ENCODE assay signal across 18 mouse cellular contexts in genomic region chr3:38045989-38046388, GRCm38 (mm10).
DNase-seq lines count a peak whose midpoint lies in the region; ATAC-seq and TF ChIP-seq lines count a peak whose summit lies in the region.
"Had no signal": no experiment of that assay in that cellular context is flagged by ENCODE, and none has a peak within 500 bp of the region (broad histone marks: within the 10 kb centered on the region; RNA-seq: fewer than 3 reads in every experiment).

No protein-coding gene starts in this region.

- no peaks in the 10 kb centered on the region for H3K36me3 ChIP-seq in hindbrain, postnatal 0 days (ENCODE audit: insufficient read depth, low read length)
- H3K36me3 ChIP-seq in hindbrain, embryonic 14.5 days (replicated peaks; ENCODE audit: control insufficient read depth, insufficient read depth) = no peaks in the 10 kb centered on the region
- H3K36me3 ChIP-seq in midbrain, postnatal 0 days (ENCODE audit: insufficient read depth, low read length) = no peaks in the 10 kb centered on the region
- no peaks in the 10 kb centered on the region for H3K36me3 ChIP-seq in midbrain, embryonic 10.5 days
- H3K36me3 ChIP-seq in neural tube, embryonic 15.5 days = no peaks in the 10 kb centered on the region
- H3K36me3 ChIP-seq: embryonic facial prominence, embryonic 15.5 days; forebrain, embryonic 10.5 days; heart, embryonic 13.5 days had no signal

- no peak for TF ChIP-seq CTCF in hindbrain, postnatal 0 days (IDR thresholded peaks at IDR 0.05; ENCODE audit: low read depth)
- no peak for TF ChIP-seq CTCF in midbrain, postnatal 0 days (IDR thresholded peaks at IDR 0.05)

- ATAC-seq in hindbrain, postnatal 0 days = no peak
- no peak for ATAC-seq in hindbrain, embryonic 14.5 days (ENCODE audit: low FRiP score)
- ATAC-seq in midbrain, postnatal 0 days (ENCODE audit: low FRiP score) = no peak
- no peak for ATAC-seq in neural tube, embryonic 15.5 days (ENCODE audit: low FRiP score)
- ATAC-seq: forebrain, embryonic 16.5 days had no signal

- 0 out of 2 replicates have a peak overlapping the region, but pooled peaks have one; percentile 24 for H3K4me2 ChIP-seq in hindbrain, postnatal 0 days (ENCODE audit: low read depth, low read length)
- no peak overlapping the region for H3K4me2 ChIP-seq in hindbrain, embryonic 14.5 days (replicated peaks)
- H3K4me2 ChIP-seq in midbrain, postnatal 0 days (ENCODE audit: low read depth, low read length, poor library complexity, severe bottlenecking) = no peak overlapping the region
- no peak overlapping the region for H3K4me2 ChIP-seq in neural tube, embryonic 15.5 days
- H3K4me2 ChIP-seq: embryonic facial prominence, embryonic 15.5 days; heart, embryonic 13.5 days had no signal

- no peak overlapping the region for H3K27ac ChIP-seq in hindbrain, postnatal 0 days
- no peak overlapping the region for H3K27ac ChIP-seq in hindbrain, embryonic 14.5 days
- no peak overlapping the region for H3K27ac ChIP-seq in midbrain, postnatal 0 days (ENCODE audit: low read depth, low read length)
- H3K27ac ChIP-seq in midbrain, embryonic 10.5 days (replicated peaks) = no peak overlapping the region
- no peak overlapping the region for H3K27ac ChIP-seq in neural tube, embryonic 15.5 days (replicated peaks)
- H3K27ac ChIP-seq: embryonic facial prominence, embryonic 15.5 days; forebrain, embryonic 10.5 days; heart, embryonic 13.5 days had no signal

- no peaks in the 10 kb centered on the region for H3K4me1 ChIP-seq in hindbrain, postnatal 0 days (ENCODE audit: insufficient read depth, low read length)
- H3K4me1 ChIP-seq in hindbrain, embryonic 14.5 days (replicated peaks; ENCODE audit: control insufficient read depth, insufficient read depth, low read length) = no peaks in the 10 kb centered on the region
- no peaks in the 10 kb centered on the region for H3K4me1 ChIP-seq in midbrain, postnatal 0 days (ENCODE audit: insufficient read depth, low read length)
- H3K4me1 ChIP-seq in midbrain, embryonic 10.5 days = peaks cover 19% of the 10 kb centered on the region; the same call in 1 of the 2 replicates
- peaks cover 5% of the 10 kb centered on the region; the same call in 1 of the 2 replicates for H3K4me1 ChIP-seq in neural tube, embryonic 15.5 days

- no peak overlapping the region for H3K4me3 ChIP-seq in hindbrain, postnatal 0 days (ENCODE audit: low read length)
- no peak overlapping the region for H3K4me3 ChIP-seq in hindbrain, embryonic 14.5 days (replicated peaks; ENCODE audit: low read length)
- H3K4me3 ChIP-seq in midbrain, postnatal 0 days (ENCODE audit: low read depth, low read length) = no peak overlapping the region
- H3K4me3 ChIP-seq in midbrain, embryonic 10.5 days = no peak overlapping the region
- H3K4me3 ChIP-seq in neural tube, embryonic 15.5 days (replicated peaks) = no peak overlapping the region
- H3K4me3 ChIP-seq: embryonic facial prominence, embryonic 15.5 days; erythroblast, embryonic 14.5 days; forebrain, embryonic 10.5 days; heart, embryonic 13.5 days had no signal

- no peak overlapping the region for H3K9ac ChIP-seq in hindbrain, postnatal 0 days (replicated peaks; ENCODE audit: low read length)
- H3K9ac ChIP-seq in hindbrain, embryonic 14.5 days = no peak overlapping the region
- H3K9ac ChIP-seq in midbrain, postnatal 0 days (replicated peaks; ENCODE audit: low read length, poor library complexity, severe bottlenecking) = no peak overlapping the region
- H3K9ac ChIP-seq in neural tube, embryonic 15.5 days (replicated peaks) = no peak overlapping the region
- H3K9ac ChIP-seq: embryonic facial prominence, embryonic 15.5 days; heart, embryonic 13.5 days had no signal

- DNase-seq in cerebellum, postnatal 10 days = peak; percentile 54 to 57
- DNase-seq in cerebellum, adult 11 months = no peak
- DNase-seq in hindbrain, postnatal 0 days (ENCODE audit: low spot score) = no peak
- no peak for DNase-seq in hindbrain, embryonic 14.5 days (ENCODE audit: low spot score)
- DNase-seq in midbrain, postnatal 0 days (ENCODE audit: low spot score) = peak; percentile 19
- DNase-seq in midbrain, embryonic 10.5 days (ENCODE audit: low spot score) = no peak
- DNase-seq in adipocyte (ENCODE audit: low spot score) = peak; percentile 58
- DNase-seq: cerebellum, adult 11-12 months; cerebellum, adult 9-10 months; gastrocnemius, postnatal 10 days; heart, postnatal 36 days; kidney, adult 11 months had no signal

- no peaks in the 10 kb centered on the region for H3K27me3 ChIP-seq in hindbrain, postnatal 0 days (ENCODE audit: insufficient read depth, low read length)
- no peaks in the 10 kb centered on the region for H3K27me3 ChIP-seq in hindbrain, embryonic 14.5 days (ENCODE audit: control insufficient read depth, insufficient read depth, low read length)
- H3K27me3 ChIP-seq in midbrain, postnatal 0 days (ENCODE audit: insufficient read depth, low read length) = no peaks in the 10 kb centered on the region
- H3K27me3 ChIP-seq in midbrain, embryonic 10.5 days (ENCODE audit: low read depth, poor library complexity, severe bottlenecking) = no peaks in the 10 kb centered on the region
- H3K27me3 ChIP-seq in neural tube, embryonic 15.5 days (replicated peaks) = no peaks in the 10 kb centered on the region
- H3K27me3 ChIP-seq: embryonic facial prominence, embryonic 15.5 days had no signal

- WGBS in hindbrain, postnatal 0 days = 59% methylated on average over 2 of the region's 2 CpGs
- 81% methylated on average over 2 of the region's 2 CpGs for WGBS in hindbrain, embryonic 14.5 days
- 71% methylated on average over 2 of the region's 2 CpGs for WGBS in midbrain, postnatal 0 days
- WGBS in midbrain, embryonic 10.5 days = 90% methylated on average over 2 of the region's 2 CpGs
- WGBS in neural tube, embryonic 15.5 days = 79% methylated on average over 2 of the region's 2 CpGs

- H3K9me3 ChIP-seq in hindbrain, postnatal 0 days (ENCODE audit: low read length) = no peaks in the 10 kb centered on the region
- H3K9me3 ChIP-seq in hindbrain, embryonic 14.5 days (ENCODE audit: control insufficient read depth, low read length) = no peaks in the 10 kb centered on the region
- H3K9me3 ChIP-seq in midbrain, postnatal 0 days (ENCODE audit: low read length) = no peaks in the 10 kb centered on the region
- no peaks in the 10 kb centered on the region for H3K9me3 ChIP-seq in midbrain, embryonic 10.5 days (replicated peaks)
- no peaks in the 10 kb centered on the region for H3K9me3 ChIP-seq in neural tube, embryonic 15.5 days (replicated peaks)
- H3K9me3 ChIP-seq: embryonic facial prominence, embryonic 15.5 days; forebrain, embryonic 10.5 days; heart, embryonic 13.5 days had no signal

Comparison
In these comparisons a context has a peak if more than half of its experiments do, and no peak if none do; other contexts are left out.
1. DNase-seq: peak in cerebellum, postnatal 10 days (2 of 2), midbrain, postnatal 0 days (single experiment) and adipocyte (single experiment); none in cerebellum, adult 11 months (single experiment), hindbrain, postnatal 0 days (single experiment), hindbrain, embryonic 14.5 days (single experiment) and midbrain, embryonic 10.5 days (single experiment).